Mouse (Mus musculus) liver, adult 2 months (tissue): Measurements from ENCODE around the gene Fem1a.

ENCODE experiments used
- CTCF ChIP-seq: fragments of 200-500 bp; IDR thresholded peaks from 2 replicates; pipeline ENCODE4 v1.5.1; 2011; ENCODE audit warnings: low read depth, low read length, control low read depth
- POLR2A ChIP-seq: fragments of 200-500 bp; IDR thresholded peaks from 2 replicates; pipeline ENCODE4 v1.6.1; 2011; ENCODE audit warnings: low read length, control low read depth; ENCODE audit not compliant: insufficient read depth; ENCODE audit errors: extremely low read depth

GRCm38 (mm10) chr17:56279481-56280155 lies 23.0 kb downstream of the Fem1a start:
- TF ChIP-seq POLR2A (no peak), CTCF (no peak)
